Mouse (Mus musculus) ovary, postnatal 10 days (tissue): ENCODE data around the gene Rit1.
"Not testable (repeated sequence)": the region's sequence is repeated elsewhere in the genome, so short reads cannot be mapped to it uniquely, and the experiment has no call there.

Experiments
- DNase-seq: peaks from one replicate; pipeline ENCODE4 v3.0.0; 2022; ENCODE audit warnings: low spot score

Rit1 gene

GRCm38 (mm10) chr3:88716399-88717197 is at the start of gene Rit1:
Gene Rit1, plus strand, starts transcription at chr3:88716838.
- peak; percentile 66 for DNase-seq

GRCm38 (mm10) chr3:88677399-88677798 is 39.2 kb upstream of the Rit1 start:
- DNase-seq: peak; percentile 33

GRCm38 (mm10) chr3:88683814-88684213 is 32.8 kb upstream of the Rit1 start:
- no peak for DNase-seq

- DNase-seq: no peak
Measured at GRCm38 (mm10) chr3:88684236-88684979, 32.2 kb upstream of the Rit1 start.

GRCm38 (mm10) chr3:88684980-88685941 is 31.4 kb upstream of the Rit1 start, which contains the start of gene Khdc4:
Gene Khdc4, plus strand, starts transcription at chr3:88685803.
- peak; percentile 91 for DNase-seq

GRCm38 (mm10) chr3:88685958-88686451 is 30.6 kb upstream of the Rit1 start:
- no peak for DNase-seq

- no peak for DNase-seq
Measured at GRCm38 (mm10) chr3:88686734-88687611, 29.7 kb upstream of the Rit1 start.

GRCm38 (mm10) chr3:88689079-88689478 is 27.6 kb upstream of the Rit1 start:
- DNase-seq: no peak

- DNase-seq: no peak
Measured at GRCm38 (mm10) chr3:88695545-88695944, 21.1 kb upstream of the Rit1 start.

GRCm38 (mm10) chr3:88698051-88698450 is 18.6 kb upstream of the Rit1 start:
- no peak for DNase-seq

GRCm38 (mm10) chr3:88698834-88699233 is 17.8 kb upstream of the Rit1 start:
- DNase-seq: no peak

- DNase-seq: no peak
Measured at GRCm38 (mm10) chr3:88700247-88700646, 16.4 kb upstream of the Rit1 start.

- DNase-seq: no peak
Measured at GRCm38 (mm10) chr3:88701222-88701621, 15.4 kb upstream of the Rit1 start.

GRCm38 (mm10) chr3:88713709-88714108 is 2.9 kb upstream of the Rit1 start:
- DNase-seq: no peak

GRCm38 (mm10) chr3:88714725-88715124 is 1.9 kb upstream of the Rit1 start:
- no peak for DNase-seq

GRCm38 (mm10) chr3:88715716-88716115 is 922 bp upstream of the Rit1 start:
- DNase-seq: not testable (repeated sequence)

GRCm38 (mm10) chr3:88717198-88717798 is 660 bp downstream of the Rit1 start:
- DNase-seq: no peak

GRCm38 (mm10) chr3:88717831-88718230 is 1.2 kb downstream of the Rit1 start:
- DNase-seq: no peak

- DNase-seq: no peak
Measured at GRCm38 (mm10) chr3:88719098-88719497, 2.5 kb downstream of the Rit1 start.

GRCm38 (mm10) chr3:88736556-88736955 is 19.9 kb downstream of the Rit1 start:
- DNase-seq: no peak
